Mouse (Mus musculus): ENCODE results near the gene Snrpc.

- TF ChIP-seq CTCF (IDR thresholded peaks at IDR 0.05; ENCODE audit: borderline replicate concordance, insufficient read depth, low read length) (no peak), POLR2A (IDR thresholded peaks at IDR 0.05; ENCODE audit: low read depth, low read length) (no peak)
These were observed 7.5 kb upstream of the Snrpc start for GRCm38 (mm10) chr17:27830411-27830810.
